Mouse (Mus musculus) effector memory CD4-positive, alpha-beta T cell, adult 7 months (primary cell): ENCODE measurements around the gene Phox2b. TPM values are rescaled to one million over a fixed set of nuclear protein-coding genes. Genes with fewer than 3 reads are reported as not detected.

Experiments
- polyA plus RNA-seq: library from polyadenylated mRNA; unstranded; fragments of 100-300 nt; shearing (Covaris generic); gene quantifications from one replicate; pipeline ENCODE4 v1.2.1, GENCODE M21; 2017

Gene Phox2b
- polyA plus RNA-seq = 0.46 TPM

DNA sequence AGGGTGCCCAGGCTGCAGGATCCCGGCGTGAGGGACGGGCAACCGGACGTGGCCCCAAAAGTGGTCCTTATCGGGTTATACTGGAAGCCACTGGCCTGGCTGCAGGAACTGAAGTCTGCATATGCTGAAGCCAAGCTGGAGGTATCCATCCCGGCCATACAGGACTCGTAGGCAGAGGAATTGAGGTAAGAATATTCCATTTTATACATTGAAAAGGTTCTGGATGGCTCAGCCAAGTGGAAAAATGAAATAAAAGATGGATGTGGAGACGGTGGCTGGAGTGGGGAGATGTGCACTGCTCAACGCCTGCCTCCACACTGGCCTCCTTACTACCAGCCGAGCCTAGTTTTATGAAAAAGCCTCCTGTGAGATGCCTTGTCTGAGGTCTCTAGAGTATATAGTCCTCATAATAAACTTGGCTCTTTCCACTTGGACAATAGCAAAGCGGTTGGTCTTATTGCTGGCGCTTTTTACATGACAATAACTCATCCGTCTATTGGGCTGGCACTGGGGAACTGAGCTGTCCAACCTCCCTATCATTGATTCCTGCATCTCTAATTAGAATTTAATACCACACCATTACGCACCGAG, at the start of gene Phox2b:
Phox2b (minus strand) TSS at position 569 of the 591 bp plus-strand sequence.

Other genes starting within 250 kb of the Phox2b start
- 73.8 TPM for gene Tmem33, start 161.3 kb upstream of the Phox2b start, polyA plus RNA-seq
- 62.1 TPM for gene Slc30a9, start 207.7 kb upstream of the Phox2b start, polyA plus RNA-seq